Mouse (Mus musculus) liver, postnatal 0 days (tissue): Measurements from ENCODE around the gene Gcn1l1.

Experiments used
- CTCF ChIP-seq: sonication (generic); IDR thresholded peaks from 2 replicates; pipeline ENCODE4 v1.5.1; 2016; ENCODE audit warnings: antibody characterized with exemption, low read depth
- EP300 ChIP-seq: IDR thresholded peaks from 2 replicates; pipeline ENCODE4 v1.6.1; 2016; ENCODE audit warnings: antibody characterized with exemption, low read depth, mild to moderate bottlenecking

DNA sequence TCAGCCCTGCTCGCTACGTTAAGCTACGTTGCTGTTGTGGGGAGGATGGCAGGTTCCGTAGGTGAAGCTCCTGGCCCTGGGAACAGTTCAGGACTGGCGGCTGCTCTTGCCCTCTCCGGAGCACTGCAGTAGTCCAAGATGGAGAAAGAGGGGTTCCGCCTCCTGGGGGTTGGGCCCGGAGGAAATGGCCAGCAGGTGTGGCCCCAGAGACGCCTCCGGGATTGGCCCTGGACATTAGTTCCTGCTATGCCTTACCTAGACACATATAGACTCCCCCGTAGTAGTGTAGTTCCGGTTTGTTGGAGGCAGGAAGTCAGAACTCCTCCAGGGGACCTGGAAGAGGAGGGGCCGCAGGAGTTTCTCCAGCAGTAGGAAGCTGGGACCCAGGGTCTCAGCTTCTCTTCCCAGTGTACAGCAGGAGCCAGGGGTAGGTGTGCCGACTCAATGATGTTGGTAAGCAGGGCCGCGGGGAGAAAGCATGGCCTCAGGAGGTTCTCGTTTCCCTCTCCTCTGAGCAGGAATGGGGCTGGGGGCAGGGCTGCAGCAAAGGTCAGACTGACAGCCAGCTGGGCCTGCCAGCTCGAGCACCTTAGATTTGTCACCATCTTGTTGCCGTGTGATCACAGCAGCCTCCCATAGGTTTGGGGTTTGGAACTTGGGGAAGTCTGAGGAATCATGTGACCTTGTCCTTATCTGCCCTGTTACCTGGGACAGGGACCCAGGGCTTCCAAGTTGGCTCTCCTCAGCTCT, 22.2 kb upstream of the Gcn1l1 start:
- TF ChIP-seq EP300 = no peak
- TF ChIP-seq CTCF = no peak
